Mouse (Mus musculus) MEL (cell line): ENCODE measurements around the gene Trpv3.

ENCODE experiments used
- CTCF ChIP-seq, 3 experiments: IDR thresholded peaks in 2 of 3; conservative IDR thresholded peaks in 1 of 3; 2 replicates each; pipeline ENCODE4 v1.5.1; 2011 to 2012; ENCODE audit warnings: low read length in 3 of 3, low read depth in 2 of 3, mild to moderate bottlenecking in 2 of 3, improper control_type of control experiment in 1 of 3, inconsistent platforms in 1 of 3, mixed read lengths in 1 of 3, moderate library complexity in 1 of 3; ENCODE audit not compliant: control insufficient read depth in 1 of 3, insufficient read depth in 1 of 3, poor library complexity in 1 of 3, severe bottlenecking in 1 of 3
- MAFK ChIP-seq: IDR thresholded peaks from 2 replicates; pipeline ENCODE4 v1.6.1; 2011; ENCODE audit warnings: low read depth, mild to moderate bottlenecking, low read length, improper control_type of control experiment, borderline replicate concordance
- NRF1 ChIP-seq: IDR thresholded peaks from 2 replicates; pipeline ENCODE4 v1.6.1; 2014; ENCODE audit warnings: low read depth, mild to moderate bottlenecking, inconsistent platforms, low read length, improper control_type of control experiment, moderate library complexity; ENCODE audit not compliant: poor library complexity, insufficient read depth, severe bottlenecking
- POLR2A ChIP-seq, 2 experiments: IDR thresholded peaks; 2 replicates each; pipeline ENCODE4 v1.6.1; 2011 to 2012; ENCODE audit warnings: low read length in 2 of 2, mild to moderate bottlenecking in 2 of 2, control low read depth in 1 of 2, improper control_type of control experiment in 1 of 2, low read depth in 1 of 2, moderate library complexity in 1 of 2; ENCODE audit not compliant: control insufficient read depth in 1 of 2, insufficient read depth in 1 of 2, poor library complexity in 1 of 2
- POLR2AphosphoS5 ChIP-seq: IDR thresholded peaks from 2 replicates; pipeline ENCODE4 v1.6.1; 2012; ENCODE audit warnings: low read depth, borderline replicate concordance, mild to moderate bottlenecking, inconsistent platforms, low read length, moderate library complexity, mixed read lengths
- SIN3A ChIP-seq: IDR thresholded peaks from 2 replicates; pipeline ENCODE4 v1.6.1; 2012; ENCODE audit warnings: low read length, improper control_type of control experiment, inconsistent platforms
- ZKSCAN1 ChIP-seq: IDR thresholded peaks from 2 replicates; pipeline ENCODE4 v1.6.1; 2012; ENCODE audit warnings: low read depth, mild to moderate bottlenecking, inconsistent platforms, low read length, improper control_type of control experiment, moderate library complexity

- TF ChIP-seq POLR2A (IDR thresholded peaks at IDR 0.05; ENCODE audit: control insufficient read depth in 1 of 2, insufficient read depth in 1 of 2, low read depth in 1 of 2, low read length in 2 of 2, poor library complexity in 1 of 2) (no peak), CTCF (IDR thresholded peaks at IDR 0.05 in 2 of 3, conservative IDR thresholded peaks at IDR 0.05 in 1 of 3; ENCODE audit: control insufficient read depth in 1 of 3, insufficient read depth in 1 of 3, low read depth in 2 of 3, low read length in 3 of 3, poor library complexity in 1 of 3, severe bottlenecking in 1 of 3) (peak in 2 of 3 experiments; percentile 12 to 40; a peak in 2 of 6 replicates), NRF1 (no peak), ZKSCAN1 (no peak), SIN3A (no peak), MAFK (no peak), POLR2AphosphoS5 (no peak)
Measured at GRCm38 (mm10) chr11:73223966-73224365, 43.2 kb upstream of the Trpv3 start.
